Mouse (Mus musculus) intestine, embryonic 14.5 days (tissue): ENCODE measurements around the gene Clcn5. TPM values are rescaled to one million over a fixed set of nuclear protein-coding genes. Genes with fewer than 3 reads are reported as not detected.

Experiments used
- ATAC-seq: fragments of 200-750 bp; cut with Nextera tagmentation; replicated peaks from 2 replicates; pipeline ENCODE4 v1.8.0; 2017; ENCODE audit warnings: low read depth, moderate number of reproducible peaks, moderate TSS enrichment, moderate library complexity; ENCODE audit not compliant: low FRiP score, low TSS enrichment
- DNase-seq: peaks from one replicate; pipeline ENCODE4 v3.0.0-alpha.2; 2018; ENCODE audit warnings: low spot score
- H3K27ac ChIP-seq: fragments of 300-500 bp; sonication (generic); 2 replicates; pipeline ENCODE4 v1.5.1; 2014; ENCODE audit warnings: low read depth, mild to moderate bottlenecking, control low read depth
- H3K27me3 ChIP-seq: fragments of 300-500 bp; sonication (generic); replicated peaks from 2 replicates; pipeline ENCODE4 v1.6.1; 2014; ENCODE audit warnings: low read length, control low read depth; ENCODE audit not compliant: control insufficient read depth, insufficient read depth
- H3K36me3 ChIP-seq: fragments of 300-500 bp; sonication (generic); 2 replicates; pipeline ENCODE4 v1.6.1; 2014; ENCODE audit warnings: low read length, control low read depth; ENCODE audit not compliant: control insufficient read depth, insufficient read depth
- H3K4me1 ChIP-seq: fragments of 300-500 bp; sonication (generic); replicated peaks from 2 replicates; pipeline ENCODE4 v1.6.1; 2014; ENCODE audit warnings: low read length, control low read depth, mixed read lengths; ENCODE audit not compliant: control insufficient read depth, insufficient read depth
- H3K4me2 ChIP-seq: fragments of 300-500 bp; sonication (generic); 2 replicates; pipeline ENCODE4 v1.6.1; 2014; ENCODE audit warnings: low read length
- H3K4me3 ChIP-seq: fragments of 300-500 bp; sonication (generic); 2 replicates; pipeline ENCODE4 v1.5.1; 2014; ENCODE audit warnings: low read depth, low read length, control low read depth, mixed read lengths
- H3K9ac ChIP-seq: fragments of 300-500 bp; sonication (generic); 2 replicates; pipeline ENCODE4 v1.6.1; 2014; ENCODE audit warnings: mild to moderate bottlenecking, low read length
- H3K9me3 ChIP-seq: fragments of 300-500 bp; sonication (generic); 2 replicates; pipeline ENCODE4 v1.6.1; 2016; ENCODE audit warnings: low read length, control low read depth; ENCODE audit not compliant: control insufficient read depth
- WGBS: fragments of 180-500 bp; shearing (Covaris S2); extraction: QIAGEN DNeasy Blood & Tissue Kit; methylation state at CpG from one replicate; pipeline ENCODE4 v1.1.7; 2014; 5-methylcytosine and 5-hydroxymethylcytosine counted together
- polyA plus RNA-seq: library from polyadenylated mRNA; unstranded; fragments of >200 nt; fragmentation: Nextera tagmentation; extraction: Ambion mirVana; gene quantifications from 2 replicates; pipeline ENCODE4 v1.2.1, GENCODE M21; 2014

Clcn5 gene
- 22.1 and 23.4 TPM in 2 replicates for polyA plus RNA-seq

DNA sequence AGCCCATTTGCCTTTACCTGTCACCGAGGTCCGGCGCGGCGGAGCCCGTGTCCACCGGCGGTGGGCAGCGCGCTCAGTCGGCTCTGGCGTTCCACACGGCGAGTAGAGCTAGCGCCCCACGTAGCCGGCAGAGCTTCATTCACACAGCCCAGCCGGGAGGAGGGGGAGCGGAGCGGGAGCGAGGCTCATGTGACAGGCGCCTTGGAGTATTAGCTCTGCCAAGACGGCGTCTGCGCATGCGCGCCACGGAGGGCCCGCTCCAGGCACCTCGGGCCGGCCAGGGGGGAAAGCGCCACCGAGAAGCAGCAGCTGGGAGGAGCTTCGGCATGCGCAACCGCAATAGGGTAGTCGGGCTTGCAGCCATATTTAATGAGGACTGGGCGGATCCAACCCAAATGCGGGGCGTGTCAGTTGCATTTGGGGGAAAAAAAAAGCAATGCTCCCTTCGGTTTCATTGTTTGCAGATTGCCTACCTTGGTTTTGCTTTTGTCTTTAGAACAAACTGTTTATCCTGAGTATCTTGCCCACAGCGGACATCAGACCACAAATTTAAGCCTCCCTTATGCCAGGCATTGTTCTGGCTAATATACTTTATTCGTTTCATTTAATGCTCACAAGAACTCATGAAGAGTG is at the start of gene Clcn5:
Gene Clcn5 (minus strand): TSS at position 270 of the 633 bp plus-strand sequence.
- Histone ChIP-seq H3K9ac (peak within 1 kb of the TSS; percentile 63), H3K4me1 (no peaks in the 10 kb centered on the region), H3K27me3 (no peaks in the 10 kb centered on the region), H3K4me2 (peak within 1 kb of the TSS; percentile 49), H3K9me3 (no peaks in the 10 kb centered on the region), H3K4me3 (peak within 1 kb of the TSS; percentile 53), H3K27ac (peak within 1 kb of the TSS; percentile 80), H3K36me3 (no peaks in the 10 kb centered on the region)
- ATAC-seq: peak; percentile 99
- WGBS: 16% methylated on average over 42 of the region's 43 CpGs
- DNase-seq: peak; percentile 85

GRCm38 (mm10) chrX:7325455-7325854 is 6.3 kb upstream of the Clcn5 start:
- Histone ChIP-seq H3K27ac (no peak overlapping the region), H3K4me2 (no peak overlapping the region), H3K4me3 (no peak overlapping the region), H3K4me1 (no peaks in the 10 kb centered on the region), H3K9ac (no peak overlapping the region), H3K9me3 (no peaks in the 10 kb centered on the region), H3K27me3 (no peaks in the 10 kb centered on the region), H3K36me3 (no peaks in the 10 kb centered on the region)
- no peak for ATAC-seq
- WGBS: 46% methylated on average over 2 of the region's 2 CpGs
- DNase-seq: no peak

- ATAC-seq: no peak
- no peaks in the 10 kb centered on the region for H3K27me3 ChIP-seq
- 7% methylated on average over 7 of the region's 7 CpGs for WGBS
- H3K4me3 ChIP-seq: no peak overlapping the region
- DNase-seq: peak; percentile 63
- H3K9ac ChIP-seq: no peak overlapping the region
- no peaks in the 10 kb centered on the region for H3K36me3 ChIP-seq
- H3K9me3 ChIP-seq: no peaks in the 10 kb centered on the region
- H3K4me2 ChIP-seq: no peak overlapping the region
- no peak overlapping the region for H3K27ac ChIP-seq
- H3K4me1 ChIP-seq: no peaks in the 10 kb centered on the region
Observed at GRCm38 (mm10) chrX:7322288-7322687, 3.1 kb upstream of the Clcn5 start.

DNA sequence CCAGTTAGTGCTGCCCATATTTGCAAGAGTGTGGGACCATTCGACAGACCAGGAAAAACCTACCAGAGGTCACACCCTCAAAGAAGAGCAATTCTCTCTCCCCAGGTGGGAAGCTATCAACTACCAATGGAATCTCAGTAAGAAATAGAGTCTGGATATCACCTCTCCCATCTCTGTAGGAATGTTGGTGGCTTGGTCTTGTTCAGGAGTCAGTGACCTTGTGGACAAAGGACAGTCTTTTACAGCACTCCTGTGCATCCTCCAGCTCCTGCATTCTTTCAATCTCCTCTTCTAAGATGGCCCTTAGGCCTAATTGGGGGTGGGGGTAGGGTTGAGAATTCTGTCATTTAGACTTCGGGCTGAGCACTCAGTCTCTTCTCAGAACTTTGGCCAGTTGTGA is 1.4 kb upstream of the Clcn5 start:
- Histone ChIP-seq H3K27ac (no peak overlapping the region), H3K4me2 (no peak overlapping the region), H3K4me1 (no peaks in the 10 kb centered on the region), H3K4me3 (no peak overlapping the region), H3K9me3 (no peaks in the 10 kb centered on the region), H3K27me3 (no peaks in the 10 kb centered on the region), H3K9ac (no peak overlapping the region), H3K36me3 (no peaks in the 10 kb centered on the region)
- DNase-seq (no peak), ATAC-seq (no peak)
- 62% methylated on average over 2 of the region's 2 CpGs for WGBS

- Histone ChIP-seq H3K9me3 (no peaks in the 10 kb centered on the region), H3K4me1 (no peaks in the 10 kb centered on the region), H3K4me3 (peak overlapping the region; percentile 53), H3K27ac (peak overlapping the region; percentile 80), H3K9ac (peak overlapping the region; percentile 63), H3K27me3 (no peaks in the 10 kb centered on the region), H3K4me2 (peak overlapping the region; percentile 49), H3K36me3 (no peaks in the 10 kb centered on the region)
- ATAC-seq (peak; percentile 71), DNase-seq (no peak)
- WGBS: 16% methylated on average over 34 of the region's 37 CpGs
Observed at GRCm38 (mm10) chrX:7318551-7319025, 570 bp downstream of the Clcn5 start.

- Histone ChIP-seq H3K36me3 (no peaks in the 10 kb centered on the region), H3K9me3 (no peaks in the 10 kb centered on the region), H3K4me1 (no peaks in the 10 kb centered on the region), H3K27me3 (no peaks in the 10 kb centered on the region), H3K4me2 (no peak overlapping the region), H3K9ac (no peak overlapping the region), H3K4me3 (no peak overlapping the region), H3K27ac (no peak overlapping the region)
- WGBS: 45% methylated on average over 10 of the region's 10 CpGs
- DNase-seq (no peak), ATAC-seq (no peak)
Observed at GRCm38 (mm10) chrX:7315115-7315514, 4.0 kb downstream of the Clcn5 start.

- 55% methylated on average over 4 of the region's 4 CpGs for WGBS
- no peak for DNase-seq
Observed at GRCm38 (mm10) chrX:7314645-7315044, 4.5 kb downstream of the Clcn5 start.

DNA sequence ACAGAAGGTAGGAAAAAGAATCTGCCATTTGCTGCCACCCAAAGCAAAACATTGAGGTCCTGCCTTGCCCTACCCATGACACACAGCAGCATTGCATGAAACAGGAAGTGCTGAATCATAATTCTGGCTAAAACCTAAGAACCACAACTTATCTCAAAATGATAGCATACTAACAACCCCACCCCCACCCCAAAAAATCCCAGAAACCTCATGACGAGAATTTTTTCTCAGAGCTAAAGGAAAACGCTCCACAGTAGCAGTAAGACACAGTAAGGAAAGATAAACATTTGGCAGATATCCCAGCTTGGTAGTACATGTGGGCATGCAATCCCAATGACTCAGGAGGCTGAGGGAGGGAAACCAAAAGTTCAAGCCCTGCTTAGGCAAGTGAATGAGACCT is 10.9 kb downstream of the Clcn5 start:
- no peak for DNase-seq
- 56% methylated on average over 2 of the region's 2 CpGs for WGBS

More at GRCm38 (mm10) chrX:7314645-7315044, 4.5 kb downstream of the Clcn5 start:
- H3K4me3 ChIP-seq: no peak overlapping the region
- no peaks in the 10 kb centered on the region for H3K27me3 ChIP-seq
- no peak overlapping the region for H3K9ac ChIP-seq
- H3K4me1 ChIP-seq: no peaks in the 10 kb centered on the region
- H3K27ac ChIP-seq: no peak overlapping the region
- H3K4me2 ChIP-seq: no peak overlapping the region
- no peaks in the 10 kb centered on the region for H3K9me3 ChIP-seq
- ATAC-seq: no peak
- no peaks in the 10 kb centered on the region for H3K36me3 ChIP-seq

DNA sequence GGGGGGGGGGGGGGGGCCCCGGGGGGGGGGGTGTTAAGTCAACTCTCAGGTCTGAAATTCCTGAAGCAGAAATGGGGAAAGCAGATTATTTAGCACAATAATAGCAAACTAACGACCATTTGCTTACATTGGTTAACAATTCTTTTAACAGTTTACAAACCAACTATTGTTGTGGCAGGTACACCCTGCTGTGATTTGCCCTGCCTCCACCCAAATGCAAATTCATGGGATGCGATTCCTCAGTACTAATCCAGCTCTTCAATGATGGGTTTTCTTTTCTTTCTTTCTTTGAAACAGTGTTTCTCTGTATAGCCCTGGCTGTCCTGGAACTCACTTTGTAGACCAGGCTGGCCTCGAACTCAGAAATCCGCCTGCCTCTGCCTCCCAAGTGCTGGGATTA is 12.3 kb downstream of the Clcn5 start:
- Histone ChIP-seq H3K4me2 (no peak overlapping the region), H3K4me1 (no peaks in the 10 kb centered on the region), H3K36me3 (no peaks in the 10 kb centered on the region), H3K9me3 (no peaks in the 10 kb centered on the region), H3K27me3 (no peaks in the 10 kb centered on the region), H3K9ac (no peak overlapping the region), H3K27ac (no peak overlapping the region), H3K4me3 (no peak overlapping the region)
- WGBS: 48% methylated on average over 4 of the region's 5 CpGs
- DNase-seq: no peak
- no peak for ATAC-seq

More for the DNA sequence above, 10.9 kb downstream of the Clcn5 start:
- Histone ChIP-seq H3K4me2 (no peak overlapping the region), H3K27ac (no peak overlapping the region), H3K9me3 (no peaks in the 10 kb centered on the region), H3K27me3 (no peaks in the 10 kb centered on the region), H3K4me1 (no peaks in the 10 kb centered on the region), H3K9ac (no peak overlapping the region), H3K36me3 (no peaks in the 10 kb centered on the region), H3K4me3 (no peak overlapping the region)
- ATAC-seq: no peak
